Mouse (Mus musculus) gastrocnemius, adult 18-20 months (tissue): Measurements from ENCODE around the gene Hsd17b6. TPM values are rescaled to one million over a fixed set of nuclear protein-coding genes. Genes with fewer than 3 reads are reported as not detected.
"Not testable (repeated sequence)": the region's sequence is repeated elsewhere in the genome, so short reads cannot be mapped to it uniquely, and the experiment has no call there.

Experiments used
- DNase-seq: peaks from one replicate; pipeline ENCODE4 v3.0.0; 2021; ENCODE audit warnings: low spot score
- long read RNA-seq, 2 experiments: library from polyadenylated mRNA; stranded (forward); transcript quantifications; one replicate each; pipeline ENCODE4 v2.0.0; 2021
- total RNA-seq, 2 experiments: library from RNA; stranded (reverse); gene quantifications; 2 replicates each; pipeline ENCODE4 v1.2.3; 2021

Gene Hsd17b6
- not detected for total RNA-seq
- long read RNA-seq, experiment 1: 0 reads
- long read RNA-seq, experiment 2: 0 reads

DNA sequence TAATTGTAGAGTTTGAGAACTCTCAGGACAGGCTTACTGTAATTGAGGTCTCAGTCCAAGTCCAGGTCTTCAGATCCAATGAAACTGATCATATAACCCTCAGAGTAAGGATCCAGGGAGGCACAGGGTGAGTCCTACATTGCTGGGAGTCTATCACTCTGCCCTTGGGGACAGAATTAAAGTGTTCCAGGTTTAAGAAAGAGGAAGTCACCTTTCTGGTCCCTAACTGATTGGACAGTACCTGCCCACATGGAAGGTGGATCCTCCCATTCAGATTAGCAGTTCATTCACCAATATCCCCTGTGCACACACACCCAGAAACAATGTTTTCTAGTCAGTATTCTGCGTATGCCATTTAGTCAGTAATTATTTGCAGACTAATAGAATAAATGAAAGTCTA, at the start of gene Hsd17b6:
Gene Hsd17b6 (minus strand): TSS at position 166 of the 400 bp plus-strand sequence.
- no peak for DNase-seq

DNA sequence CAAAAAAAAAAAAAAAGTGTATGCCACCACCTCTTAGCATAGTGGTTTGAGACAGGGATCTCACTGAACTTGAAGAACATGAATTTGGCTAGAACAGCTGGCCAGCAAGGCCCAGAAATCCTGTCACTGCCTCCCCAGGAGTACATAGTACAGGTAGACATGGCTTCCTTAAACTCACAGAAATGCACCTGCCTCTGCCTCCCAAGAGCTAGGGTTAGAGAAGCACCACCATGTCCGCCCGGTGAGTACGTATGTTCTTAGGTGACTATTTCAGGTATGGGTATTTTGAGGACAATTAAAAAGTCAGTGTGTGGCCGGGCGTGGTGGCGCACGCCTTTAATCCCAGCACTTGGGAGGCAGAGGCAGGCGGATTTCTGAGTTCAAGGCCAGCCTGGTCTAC, 45.6 kb upstream of the Hsd17b6 start:
- no peak for DNase-seq

DNA sequence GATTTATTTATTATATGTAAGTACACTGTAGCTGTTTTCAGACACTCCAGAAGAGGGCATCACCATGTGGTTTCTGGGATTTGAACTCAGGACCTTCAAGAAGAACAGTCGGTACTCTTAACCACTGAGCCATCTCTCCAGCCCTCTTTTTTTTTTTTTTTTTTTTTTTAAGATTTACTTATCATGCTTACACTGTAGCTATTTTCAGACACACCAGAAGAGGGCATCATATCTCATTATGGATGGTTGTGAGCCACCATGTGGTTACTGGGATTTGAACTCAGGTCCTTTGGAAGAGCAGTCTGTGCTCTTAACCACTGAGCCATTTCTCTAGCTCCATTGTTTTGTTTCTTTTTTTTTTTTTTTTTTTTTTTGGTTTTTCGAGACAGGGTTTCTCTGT, 44.7 kb upstream of the Hsd17b6 start:
- DNase-seq: not testable (repeated sequence)

DNA sequence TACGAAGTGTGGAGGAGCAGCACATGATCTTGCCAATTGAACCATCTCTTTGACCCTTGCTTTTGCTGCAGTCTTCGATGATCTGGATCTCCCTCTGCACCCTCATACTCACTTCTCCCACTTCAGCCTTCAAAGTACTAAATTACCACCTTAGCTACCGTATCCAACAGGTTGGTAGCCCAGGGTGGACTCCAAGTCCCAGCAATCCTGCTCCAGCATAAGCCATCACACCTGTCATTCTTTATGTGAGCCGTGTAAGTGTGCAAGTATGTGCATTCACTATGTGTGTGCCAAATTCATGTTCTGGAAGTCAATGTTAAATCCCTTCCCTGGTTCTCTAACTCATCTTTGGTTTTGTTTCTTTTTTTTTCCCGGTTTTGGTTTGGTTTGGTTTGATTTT, 44.2 kb upstream of the Hsd17b6 start:
- no peak for DNase-seq

DNA sequence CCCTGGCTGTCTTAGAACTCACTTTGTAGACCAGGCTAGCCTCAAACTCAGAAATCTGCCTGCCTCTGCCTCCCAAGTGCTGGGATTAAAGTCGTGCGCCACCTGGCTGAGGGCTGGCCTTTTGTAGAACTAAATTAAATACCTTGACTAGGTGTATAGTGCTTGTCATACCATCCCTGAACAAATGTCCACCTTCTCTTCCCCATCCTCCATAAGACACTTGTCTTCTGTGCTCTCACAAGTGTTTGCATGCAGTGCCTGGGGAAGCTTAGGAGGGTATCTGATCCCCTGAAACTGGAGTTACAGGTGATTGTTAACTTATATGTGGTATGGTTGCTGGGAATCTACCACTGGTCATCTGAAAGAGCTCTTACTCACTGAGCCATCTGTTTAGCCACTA, 42.9 kb upstream of the Hsd17b6 start:
- DNase-seq: no peak

DNA sequence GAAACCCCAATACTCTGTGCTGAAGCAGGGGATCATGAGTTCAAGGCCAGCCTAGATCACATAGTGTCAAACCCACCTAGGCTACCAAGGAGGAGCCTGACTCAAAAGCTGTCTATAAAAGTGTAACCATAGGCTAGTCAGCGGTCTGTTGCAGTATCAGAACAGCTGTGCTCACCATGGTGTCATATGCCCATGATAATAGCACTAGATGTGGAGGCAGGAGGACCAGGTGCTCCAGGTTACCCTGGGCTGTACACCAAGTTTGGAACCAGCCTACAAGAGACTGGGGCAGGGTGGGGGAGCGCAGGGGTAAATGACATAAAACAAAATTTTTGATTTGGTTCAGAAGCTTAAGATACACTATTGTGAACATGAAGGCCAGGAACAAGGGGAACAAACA, 42.3 kb upstream of the Hsd17b6 start:
- DNase-seq: no peak

DNA sequence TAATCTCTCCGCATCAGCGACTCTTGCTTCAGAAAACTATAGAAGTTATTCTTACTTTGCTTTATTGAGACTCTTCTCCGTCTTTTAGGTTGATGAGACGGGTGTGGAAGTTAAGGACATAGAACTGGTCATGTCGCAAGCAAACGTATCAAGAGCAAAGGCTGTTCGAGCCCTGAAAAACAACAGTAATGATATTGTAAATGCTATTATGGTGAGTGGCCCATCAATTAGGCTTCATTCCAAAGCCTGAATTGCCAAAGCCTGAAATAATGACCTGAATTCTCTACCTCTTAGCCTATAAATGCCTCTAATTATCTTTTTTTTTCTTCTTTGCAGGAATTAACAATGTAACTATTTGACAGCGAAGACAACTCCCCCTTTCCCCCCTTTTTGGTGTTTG, 40.7 kb upstream of the Hsd17b6 start:
- no peak for DNase-seq

DNA sequence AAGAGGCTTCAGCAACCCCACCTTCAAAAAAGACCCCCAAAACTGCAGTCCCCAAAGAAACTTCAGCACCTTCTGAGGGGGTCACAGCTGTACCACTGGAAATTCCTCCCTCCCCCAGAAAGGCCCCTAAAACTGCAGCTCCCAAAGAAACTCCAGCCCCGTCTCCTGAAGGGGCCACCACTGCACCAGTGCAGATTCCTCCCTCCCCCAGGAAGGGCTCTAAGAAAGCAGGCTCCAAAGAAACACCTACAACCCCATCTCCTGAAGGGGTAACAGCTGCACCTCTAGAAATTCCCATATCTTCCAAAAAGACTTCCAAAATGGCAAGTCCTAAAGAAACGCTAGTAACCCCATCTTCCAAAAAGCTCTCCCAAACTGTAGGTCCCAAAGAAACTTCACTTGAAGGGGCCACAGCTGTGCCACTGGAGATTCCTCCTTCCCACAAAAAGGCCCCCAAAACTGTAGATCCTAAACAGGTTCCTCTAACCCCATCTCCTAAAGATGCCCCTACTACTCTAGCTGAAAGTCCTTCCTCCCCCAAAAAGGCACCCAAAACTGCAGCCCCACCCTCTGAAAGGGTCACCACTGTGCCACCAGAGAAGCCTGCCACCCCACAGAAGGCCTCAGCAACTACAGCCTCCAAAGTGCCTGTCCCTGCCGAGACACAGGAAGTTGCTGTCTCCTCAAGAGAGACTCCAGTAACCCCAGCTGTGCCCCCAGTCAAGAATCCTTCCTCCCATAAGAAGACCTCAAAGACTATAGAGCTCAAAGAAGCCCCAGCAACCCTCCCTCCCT, 35.8 kb upstream of the Hsd17b6 start:
- no peak for DNase-seq

DNA sequence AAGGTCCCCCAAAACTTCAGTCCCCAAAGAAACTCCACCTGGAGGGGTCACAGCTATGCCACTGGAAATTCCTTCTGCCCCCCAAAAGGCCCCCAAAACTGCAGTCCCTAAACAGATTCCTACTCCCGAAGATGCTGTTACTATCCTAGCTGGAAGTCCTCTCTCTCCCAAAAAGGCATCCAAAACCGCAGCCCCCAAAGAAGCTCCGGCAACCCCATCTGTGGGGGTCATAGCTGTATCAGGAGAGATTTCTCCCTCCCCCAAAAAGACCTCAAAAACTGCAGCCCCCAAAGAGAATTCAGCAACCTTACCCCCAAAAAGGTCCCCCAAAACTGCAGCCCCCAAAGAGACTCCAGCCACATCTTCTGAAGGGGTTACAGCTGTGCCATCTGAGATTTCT, 35.1 kb upstream of the Hsd17b6 start:
- no peak for DNase-seq

DNA sequence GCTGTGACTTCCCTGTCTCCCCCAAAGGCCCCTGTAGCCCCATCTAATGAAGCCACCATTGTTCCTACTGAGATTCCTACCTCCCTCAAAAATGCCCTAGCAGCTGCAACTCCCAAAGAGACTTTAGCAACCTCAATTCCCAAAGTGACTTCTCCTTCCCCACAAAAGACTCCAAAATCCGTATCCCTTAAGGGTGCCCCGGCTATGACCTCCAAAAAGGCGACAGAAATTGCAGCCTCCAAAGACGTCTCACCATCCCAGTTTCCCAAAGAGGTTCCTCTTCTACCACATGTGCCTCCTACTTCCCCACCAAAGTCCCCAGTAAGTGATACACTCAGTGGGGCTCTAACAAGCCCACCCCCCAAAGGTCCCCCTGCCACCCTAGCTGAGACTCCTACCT, 34.2 kb upstream of the Hsd17b6 start:
- no peak for DNase-seq

DNA sequence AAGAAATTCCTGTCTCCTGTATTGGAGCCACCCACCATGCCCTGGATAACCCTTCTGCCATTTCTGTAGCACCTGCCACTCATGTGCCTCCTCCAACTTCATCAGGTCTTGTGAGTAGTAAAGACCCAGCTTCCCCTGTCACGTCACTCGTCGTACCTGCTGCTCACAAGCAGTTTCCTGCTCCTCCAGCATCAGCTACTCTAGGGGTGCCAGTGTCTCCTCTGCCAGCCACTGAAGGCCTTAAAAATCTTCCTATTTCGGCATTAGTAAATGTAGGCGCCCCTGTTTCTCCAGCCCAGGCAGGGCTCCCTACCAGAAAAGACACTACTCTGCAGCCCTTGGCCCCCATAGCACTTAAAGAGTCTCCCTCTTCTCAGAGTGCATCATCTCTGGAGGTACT, 32.9 kb upstream of the Hsd17b6 start:
- DNase-seq: no peak

DNA sequence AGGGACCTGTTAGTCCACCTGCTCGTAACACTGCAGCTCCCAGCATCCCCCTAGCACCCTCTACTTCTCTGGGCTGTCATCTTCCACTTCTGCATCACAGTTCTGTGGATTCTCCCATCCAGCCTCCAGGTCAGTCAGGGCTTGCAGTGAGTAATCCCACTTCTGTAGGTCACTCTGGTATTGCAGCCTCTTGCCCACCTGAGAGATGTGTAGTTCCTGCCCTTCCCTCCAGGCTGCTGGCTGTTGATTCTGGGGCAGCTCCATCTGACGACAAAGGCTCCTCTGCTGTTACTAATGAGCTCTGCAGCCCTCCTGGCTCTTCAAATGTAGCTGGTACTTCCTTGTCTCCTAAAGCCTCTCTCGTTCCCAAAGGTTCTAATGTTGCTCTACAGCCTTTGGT, 32.4 kb upstream of the Hsd17b6 start:
- DNase-seq: no peak

DNA sequence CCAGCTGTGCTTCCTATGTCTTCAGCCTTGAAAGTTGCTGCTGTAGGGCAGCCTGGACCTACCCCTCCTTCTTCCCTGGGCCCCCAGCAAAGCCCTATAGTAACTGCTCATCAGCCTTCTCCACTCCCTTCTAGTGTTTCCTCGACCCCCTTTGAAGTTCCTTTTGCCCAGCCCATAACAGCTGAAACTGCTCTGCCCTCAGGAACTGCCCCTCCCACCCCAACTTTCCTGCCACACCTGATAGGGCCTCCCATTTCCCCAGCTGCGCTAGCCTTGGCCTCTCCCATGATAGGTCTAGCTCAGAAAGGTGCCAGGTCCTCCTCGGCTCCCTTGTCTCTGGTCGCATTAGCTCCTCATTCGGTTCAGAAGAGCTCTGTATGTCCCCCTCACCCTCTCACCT, 31.8 kb upstream of the Hsd17b6 start:
- peak; percentile 26 for DNase-seq

DNA sequence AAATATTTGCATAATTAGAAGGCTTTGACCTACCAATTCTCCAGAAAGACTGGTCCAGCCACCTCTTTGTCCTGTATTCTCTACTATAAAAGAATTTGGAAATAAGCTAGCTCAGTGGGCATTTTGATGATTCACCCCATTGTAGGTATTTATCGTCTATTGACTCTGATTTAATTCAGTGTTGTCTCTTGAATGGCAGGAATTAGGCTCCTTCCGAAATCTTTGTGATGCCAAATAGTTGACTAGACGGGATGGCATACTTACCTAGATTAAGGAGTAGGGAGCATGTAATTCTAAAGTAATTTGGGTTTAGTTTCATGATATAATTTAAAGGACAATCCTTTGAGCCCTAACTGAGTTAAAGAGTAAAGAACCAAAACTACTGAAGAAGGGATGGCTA, 30.5 kb upstream of the Hsd17b6 start:
- no peak for DNase-seq

DNA sequence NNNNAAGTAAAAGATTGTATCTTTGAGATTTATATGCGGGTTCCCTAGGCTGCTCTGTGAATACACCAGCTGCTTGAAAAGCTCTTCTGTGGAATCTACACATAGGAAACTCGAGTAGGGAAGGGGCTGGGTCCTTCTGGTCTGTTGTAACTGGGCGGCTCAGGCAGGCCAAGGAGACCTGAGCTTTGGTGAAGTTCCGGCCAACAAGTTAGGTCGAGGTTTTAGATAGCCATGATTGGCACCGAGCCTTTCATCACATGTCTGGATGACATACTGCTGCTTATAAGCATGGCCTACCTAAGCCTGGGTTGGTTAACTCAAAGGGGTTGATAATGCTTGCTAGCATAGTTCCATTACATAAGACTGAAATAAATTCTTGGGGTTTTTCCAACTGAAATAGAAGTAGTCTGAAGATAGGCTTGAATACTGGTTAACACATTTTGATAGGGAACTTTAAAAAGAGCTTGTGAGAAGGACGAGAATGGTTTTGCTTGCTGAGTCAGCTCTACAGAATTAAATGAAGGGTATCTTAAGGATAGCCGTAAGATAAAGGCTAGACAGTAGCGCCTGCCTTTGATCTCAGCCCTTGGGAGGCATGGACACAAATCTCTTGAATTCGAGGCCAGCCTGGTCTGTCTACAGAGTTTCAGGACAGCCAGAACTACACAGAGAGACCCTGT, 29.5 kb upstream of the Hsd17b6 start:
- DNase-seq: peak; percentile 89

DNA sequence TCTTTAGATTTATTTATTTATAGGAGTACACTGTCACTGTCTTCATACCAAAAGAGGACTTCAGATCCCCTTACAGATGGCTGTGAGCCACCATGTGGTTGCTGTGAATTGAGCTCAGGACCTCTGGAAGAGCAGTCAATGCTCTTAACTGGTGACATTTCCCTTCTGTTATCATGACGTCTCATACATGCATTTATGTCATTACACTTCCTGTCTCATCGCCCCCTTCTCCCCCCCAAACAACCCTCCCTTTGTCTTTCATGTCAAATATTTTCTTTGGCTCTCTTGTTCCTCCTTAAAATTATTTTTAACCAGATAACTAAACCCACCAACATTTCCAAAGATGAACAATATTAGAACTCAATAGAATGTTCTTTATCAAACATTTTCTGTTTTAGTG, 23.4 kb upstream of the Hsd17b6 start:
- no peak for DNase-seq

DNA sequence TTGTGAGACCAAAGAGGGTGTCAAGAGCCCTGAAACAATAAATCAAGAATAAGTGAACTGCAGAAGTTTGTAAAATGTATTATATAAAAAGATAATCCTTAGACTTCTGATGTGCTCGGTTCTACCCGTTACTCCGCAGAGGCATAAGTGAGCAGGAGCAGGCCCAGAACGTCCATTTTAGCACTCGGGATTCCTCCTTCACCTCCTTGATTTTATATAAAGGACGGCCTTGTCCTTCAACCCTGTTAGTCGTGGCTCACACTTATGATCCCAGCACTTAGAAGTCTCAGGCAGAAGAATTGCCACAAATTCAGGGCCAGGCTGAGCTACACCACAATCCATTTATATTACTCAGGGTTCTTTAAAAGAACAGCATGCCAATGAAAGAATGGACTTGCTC, 22.5 kb upstream of the Hsd17b6 start:
- DNase-seq: no peak

DNA sequence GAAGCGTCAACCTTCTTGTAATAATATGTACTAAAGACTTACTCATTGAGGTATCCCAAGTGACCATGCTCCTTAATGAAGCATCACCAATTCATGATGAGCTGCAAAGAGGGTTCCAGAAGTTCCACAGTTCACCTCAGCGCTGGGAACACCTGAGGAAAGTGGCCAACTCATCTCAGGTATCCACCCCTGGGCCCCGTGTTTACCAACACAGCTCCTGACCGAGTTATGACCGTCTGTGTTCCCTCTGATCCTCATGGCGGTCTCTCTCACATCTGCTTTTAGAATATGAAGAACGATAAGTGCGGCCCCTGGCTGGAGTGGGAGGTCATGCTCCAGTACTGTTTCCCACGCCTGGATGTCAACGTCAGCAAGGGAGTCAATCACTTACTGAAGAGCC, 16.1 kb upstream of the Hsd17b6 start:
- no peak for DNase-seq

DNA sequence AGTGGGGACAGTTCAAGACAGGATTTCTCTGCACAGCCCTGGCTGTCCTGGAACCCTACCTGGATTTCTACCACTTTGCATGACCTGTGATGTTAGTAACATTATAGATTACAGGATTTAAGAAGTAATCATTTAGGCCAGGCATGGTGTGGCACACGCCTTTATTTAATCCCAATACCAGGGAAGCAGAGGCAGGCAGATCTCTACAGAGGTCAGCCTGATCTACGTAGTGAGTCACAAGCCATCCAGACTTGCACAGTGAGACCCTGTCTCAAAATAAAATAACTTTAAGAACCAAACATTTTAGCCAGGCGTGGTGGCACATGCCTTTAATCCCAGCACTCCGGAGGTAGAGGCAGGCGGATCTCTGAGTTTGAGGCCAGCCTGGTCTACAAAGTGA, 14.8 kb upstream of the Hsd17b6 start:
- no peak for DNase-seq

DNA sequence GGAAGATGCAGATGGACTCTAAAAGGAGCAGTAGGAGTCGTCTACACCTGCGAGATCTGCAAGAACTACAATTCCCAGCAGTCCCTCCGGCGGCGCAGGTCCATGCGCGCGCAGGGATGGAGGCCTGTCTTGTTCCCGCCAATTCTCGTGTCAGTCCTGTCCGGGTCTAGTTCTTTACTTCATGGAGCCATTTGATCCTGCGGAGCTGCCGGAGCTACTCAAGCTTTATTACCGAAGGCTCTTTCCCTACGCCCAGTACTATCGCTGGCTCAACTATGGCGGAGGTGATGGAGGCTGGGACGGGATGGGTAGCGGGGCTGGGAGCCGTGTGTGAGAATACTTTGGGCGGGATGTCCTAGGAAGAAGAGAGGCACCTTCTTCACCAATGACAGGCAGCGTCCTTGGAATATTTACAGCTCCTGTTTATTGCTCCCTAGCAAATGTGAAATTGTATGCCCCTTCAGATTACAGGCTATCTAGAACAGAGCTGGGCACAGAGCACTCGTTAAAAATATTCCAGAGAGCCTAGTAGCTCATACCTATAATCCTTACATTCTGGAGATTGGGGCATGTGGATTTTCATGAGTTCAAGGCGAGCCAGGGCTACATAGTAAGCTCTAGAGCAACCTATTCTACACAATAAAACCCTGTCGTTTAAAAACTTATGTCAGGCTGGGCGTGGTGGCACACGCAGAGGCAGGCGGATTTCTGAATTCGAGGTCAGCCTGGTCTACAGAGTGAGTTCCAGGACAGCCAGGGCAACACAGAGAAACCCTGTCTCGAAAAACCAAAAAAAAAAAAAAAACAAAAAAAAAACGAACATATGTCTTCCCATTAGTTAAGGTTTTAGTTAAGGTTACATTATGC, 7.9 kb upstream of the Hsd17b6 start, which contains the start of gene Prim1:
Gene Prim1 (plus strand): TSS at position 101 of the 867 bp plus-strand sequence.
- peak; percentile 69 for DNase-seq

DNA sequence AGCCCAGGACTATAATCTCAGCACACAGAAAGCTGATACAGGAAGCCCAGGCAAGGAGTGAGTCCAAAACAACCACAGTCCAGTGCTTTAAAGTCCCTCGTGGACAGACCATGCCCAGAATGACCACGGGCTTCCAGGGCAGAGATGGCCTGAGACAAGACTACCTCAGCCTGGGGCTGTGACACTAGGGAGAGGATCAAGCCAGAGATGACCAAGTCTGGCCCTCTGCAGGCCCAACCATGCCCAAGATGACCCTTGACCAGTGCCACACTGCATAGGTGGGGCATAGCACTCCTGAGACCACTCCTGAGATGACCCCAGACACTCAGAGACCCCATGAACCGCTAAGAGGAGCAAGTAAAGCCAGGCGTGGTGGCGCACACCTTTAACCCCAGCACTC, 2.3 kb upstream of the Hsd17b6 start:
- DNase-seq: no peak
